Mouse (Mus musculus): ENCODE data around the gene Fam8a1.

Fam8a1 gene

DNA sequence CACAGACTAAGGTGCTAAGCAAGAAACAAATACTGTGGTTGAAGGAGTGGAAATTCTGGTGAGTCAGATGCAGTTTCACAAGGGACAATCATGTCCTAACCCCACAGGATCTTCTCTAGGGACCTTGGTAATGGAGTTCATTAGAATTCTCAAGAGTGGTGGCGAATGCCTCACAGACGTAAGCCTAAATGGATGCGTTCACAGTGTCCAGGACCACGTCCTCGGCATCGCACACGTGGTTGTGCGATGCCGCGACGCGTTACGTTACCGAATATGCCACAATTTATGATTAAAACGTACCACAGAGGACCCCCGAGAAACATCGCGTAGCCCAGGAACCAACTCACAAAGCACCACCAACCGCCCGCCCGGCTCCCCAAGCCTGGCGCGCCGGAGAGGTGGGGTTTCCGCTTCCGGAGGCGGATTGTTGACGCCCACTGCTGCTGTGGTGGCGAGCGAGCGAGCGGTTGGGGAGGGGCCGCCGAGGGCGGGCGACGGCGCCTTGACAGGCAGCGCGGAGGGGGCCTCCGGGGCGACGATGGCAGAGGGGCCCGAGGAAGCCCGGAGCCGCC, at the start of gene Fam8a1:
Gene Fam8a1 (plus strand): TSS at position 475 of the 572 bp plus-strand sequence.
- peak; percentile 49 for DNase-seq (ENCODE audit: extremely low spot score, low read depth, low spot score)

DNA sequence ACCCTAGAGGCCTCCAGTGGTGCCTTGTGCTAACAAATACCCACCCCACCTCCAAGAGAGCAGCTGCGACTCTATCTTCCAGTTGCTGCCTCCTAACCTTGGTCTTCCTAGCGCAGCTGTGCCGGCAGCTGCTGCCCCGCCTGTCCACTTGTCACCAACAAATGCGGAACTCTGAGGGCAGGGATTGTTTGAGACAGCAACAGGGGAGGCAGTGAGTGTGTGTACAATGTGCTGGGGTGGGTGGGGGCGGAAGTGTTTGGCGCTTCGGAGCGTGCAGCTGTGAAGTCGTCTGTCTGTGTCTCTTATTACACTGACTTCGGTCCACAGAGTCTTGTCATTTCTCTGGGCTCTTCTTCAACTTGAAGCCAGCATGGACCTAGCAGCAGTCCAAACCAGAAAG, 49.7 kb upstream of the Fam8a1 start:
- DNase-seq (ENCODE audit: extremely low spot score, low read depth, low spot score) = no peak

DNA sequence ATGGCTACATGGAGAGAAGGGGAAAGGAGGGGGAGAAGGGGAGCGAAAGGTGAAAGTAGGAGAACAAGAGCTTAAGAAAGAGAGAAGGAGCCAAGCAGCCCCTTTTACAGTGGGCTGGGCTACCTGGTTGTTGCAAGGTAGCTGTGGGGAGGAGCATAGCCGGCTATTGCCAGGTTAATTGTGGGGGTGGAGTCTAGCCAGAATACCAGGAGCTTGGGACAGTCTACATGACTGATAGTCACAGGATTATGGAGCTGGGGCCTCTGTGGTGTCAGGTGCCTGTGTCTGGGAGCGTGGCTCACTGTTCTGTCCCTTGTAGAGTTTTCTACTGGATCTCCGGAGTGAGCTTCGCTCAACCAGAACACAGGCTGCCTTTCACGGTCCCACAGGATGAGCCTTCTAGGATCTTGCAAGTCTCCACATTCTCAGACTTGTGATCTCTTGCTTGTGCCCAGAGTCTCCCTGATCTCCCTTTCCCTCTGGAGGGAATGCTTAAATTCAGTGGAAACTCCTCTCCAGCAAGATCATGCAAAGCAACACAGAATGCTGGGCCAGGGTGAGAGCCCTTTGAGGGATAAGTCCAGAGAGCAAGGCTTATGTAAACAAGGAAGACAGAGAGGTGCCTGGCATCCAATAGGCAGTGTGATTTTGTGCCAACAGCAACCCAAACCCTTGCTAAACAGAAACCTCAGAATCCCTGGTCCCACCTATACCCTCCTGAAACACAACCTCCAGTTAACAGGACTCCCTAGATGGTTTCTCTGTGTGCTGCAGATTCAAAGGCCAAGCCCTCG, 48.2 kb upstream of the Fam8a1 start:
- DNase-seq (ENCODE audit: extremely low spot score, low read depth, low spot score) = no peak

DNA sequence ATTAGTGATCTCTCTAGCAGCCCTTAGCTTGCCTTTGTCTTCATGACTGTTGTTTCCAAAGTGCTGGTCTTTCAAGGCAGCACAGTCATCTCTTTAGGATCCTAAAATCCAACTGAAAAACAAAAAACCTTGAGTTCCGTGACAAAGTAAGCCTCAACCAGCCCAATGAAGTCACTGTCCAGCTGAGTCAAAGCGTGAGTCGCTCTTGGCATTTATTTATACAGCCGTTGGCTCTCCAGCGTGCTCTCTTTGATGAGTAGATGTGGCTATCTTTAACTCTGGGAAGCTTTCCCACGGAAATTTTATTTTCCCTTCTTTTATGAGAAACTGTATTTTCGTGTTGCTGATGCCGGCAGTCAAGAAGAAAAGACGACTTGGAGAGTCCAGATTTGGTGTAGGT, 42.7 kb upstream of the Fam8a1 start:
- DNase-seq (ENCODE audit: extremely low spot score, low read depth, low spot score) = no peak

DNA sequence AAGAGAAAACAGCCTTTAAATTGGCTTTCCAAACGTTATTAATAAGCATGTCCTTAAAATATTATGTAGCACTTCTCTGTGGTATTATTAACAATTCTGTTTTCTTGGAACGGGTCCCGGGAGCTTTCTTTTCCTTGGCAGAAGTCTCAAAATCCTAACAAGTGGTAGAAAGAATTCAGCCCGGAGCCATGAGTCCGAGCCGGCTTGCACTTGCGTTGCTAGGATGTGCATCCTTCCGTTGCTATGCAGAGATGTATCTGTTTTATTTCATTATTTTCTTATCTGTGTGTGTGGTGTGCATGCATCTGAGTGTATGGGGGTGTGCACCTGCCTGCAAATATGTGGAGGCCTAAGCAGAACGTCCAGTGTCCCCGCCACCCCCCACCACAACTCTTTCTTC, 41.5 kb upstream of the Fam8a1 start:
- no peak for DNase-seq (ENCODE audit: extremely low spot score, low read depth, low spot score)

DNA sequence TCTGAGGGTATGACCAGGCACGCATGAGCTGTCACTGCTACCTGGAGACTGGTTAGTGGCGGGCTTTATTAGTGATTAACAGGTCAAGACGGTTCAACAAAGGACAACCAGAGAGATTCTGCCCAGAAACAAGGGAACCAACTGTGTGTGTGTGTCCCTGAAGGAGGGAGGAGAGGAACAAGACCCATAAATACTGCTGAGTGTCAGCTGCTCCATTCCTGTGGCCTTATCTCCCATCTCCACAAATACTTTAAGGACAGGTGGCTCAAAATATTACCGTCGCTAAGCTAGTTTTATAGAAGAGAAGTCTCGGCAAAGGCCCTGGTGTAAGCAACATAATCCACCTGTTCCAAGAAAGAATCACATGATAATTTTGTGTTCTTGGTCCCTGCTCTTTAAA, 39.9 kb upstream of the Fam8a1 start:
- no peak for DNase-seq (ENCODE audit: extremely low spot score, low read depth, low spot score)

DNA sequence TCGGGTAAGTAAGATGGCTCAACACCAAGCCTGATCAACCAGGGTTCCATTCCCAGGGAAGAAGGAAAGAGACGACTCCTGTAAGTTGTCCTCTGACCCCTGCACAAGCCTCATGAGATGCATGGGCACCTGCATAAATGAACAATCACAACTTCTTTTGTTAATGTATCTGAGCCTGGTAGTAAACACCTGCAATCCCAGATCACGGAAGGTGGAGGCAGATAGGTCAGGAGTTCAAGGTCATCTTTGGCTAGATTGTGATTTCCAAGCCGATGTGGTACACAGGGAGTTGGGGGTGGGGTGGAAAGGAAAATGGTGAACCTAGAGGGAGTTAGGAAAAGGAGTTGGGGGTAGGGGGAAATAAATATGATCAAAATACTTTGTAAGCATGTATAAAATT, 36.5 kb upstream of the Fam8a1 start:
- DNase-seq (ENCODE audit: extremely low spot score, low read depth, low spot score) = no peak

DNA sequence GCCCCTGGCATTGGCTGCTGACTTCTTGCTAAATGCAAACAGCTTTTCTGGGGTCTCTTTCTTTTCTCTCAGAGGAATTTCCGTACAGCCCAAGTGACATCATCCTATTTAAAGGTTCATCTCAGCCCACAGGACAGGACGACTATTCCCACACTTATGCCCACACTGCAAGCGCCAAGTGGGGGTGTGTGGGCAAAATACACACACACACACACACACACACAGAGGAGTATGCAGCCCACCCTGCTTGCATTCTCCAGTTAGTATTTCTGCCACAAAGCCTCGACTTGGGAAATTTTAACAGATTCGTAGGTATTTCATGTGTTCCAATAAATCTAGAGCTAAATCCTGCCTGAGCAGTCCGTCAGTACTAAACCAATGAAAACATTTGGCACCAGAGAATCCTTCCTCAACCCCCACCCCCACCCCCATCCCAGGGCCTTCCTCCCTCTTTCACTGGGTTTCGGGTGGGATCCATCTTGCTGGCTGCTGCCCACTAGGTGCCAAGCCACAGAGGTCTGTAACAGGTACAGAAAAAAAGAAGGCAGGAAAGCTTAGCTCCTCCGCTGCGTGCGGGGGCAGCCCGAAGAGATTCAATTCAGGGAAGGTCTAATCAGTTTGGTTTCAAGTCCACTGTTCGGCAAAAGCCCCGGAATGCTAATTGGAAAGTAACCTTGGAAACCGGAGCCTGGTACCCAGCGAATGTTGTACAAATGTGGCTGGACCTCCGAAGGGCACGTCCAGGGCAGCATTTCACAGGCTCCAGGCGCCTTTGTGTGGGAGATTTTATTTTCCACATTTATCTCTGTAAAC, 35.8 kb upstream of the Fam8a1 start:
- no peak for DNase-seq (ENCODE audit: extremely low spot score, low read depth, low spot score)

DNA sequence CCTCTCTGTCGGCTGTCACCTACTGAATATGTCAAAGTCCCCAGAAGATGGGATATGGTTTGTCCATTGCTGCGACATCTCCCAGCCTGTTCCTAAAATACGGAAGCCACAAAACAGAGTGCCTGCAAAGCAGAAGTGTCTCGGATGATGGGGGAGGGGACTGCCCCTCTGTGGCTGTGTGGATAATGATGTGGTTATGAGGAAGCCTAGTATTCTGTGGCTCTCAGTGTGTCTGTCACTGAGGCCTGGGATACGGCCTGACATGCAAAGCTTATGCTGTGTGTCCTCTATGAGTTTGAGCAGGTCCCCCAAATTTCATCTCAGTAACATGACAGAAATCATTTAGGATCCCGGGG, 35.2 kb upstream of the Fam8a1 start:
- no peak for DNase-seq (ENCODE audit: extremely low spot score, low read depth, low spot score)

DNA sequence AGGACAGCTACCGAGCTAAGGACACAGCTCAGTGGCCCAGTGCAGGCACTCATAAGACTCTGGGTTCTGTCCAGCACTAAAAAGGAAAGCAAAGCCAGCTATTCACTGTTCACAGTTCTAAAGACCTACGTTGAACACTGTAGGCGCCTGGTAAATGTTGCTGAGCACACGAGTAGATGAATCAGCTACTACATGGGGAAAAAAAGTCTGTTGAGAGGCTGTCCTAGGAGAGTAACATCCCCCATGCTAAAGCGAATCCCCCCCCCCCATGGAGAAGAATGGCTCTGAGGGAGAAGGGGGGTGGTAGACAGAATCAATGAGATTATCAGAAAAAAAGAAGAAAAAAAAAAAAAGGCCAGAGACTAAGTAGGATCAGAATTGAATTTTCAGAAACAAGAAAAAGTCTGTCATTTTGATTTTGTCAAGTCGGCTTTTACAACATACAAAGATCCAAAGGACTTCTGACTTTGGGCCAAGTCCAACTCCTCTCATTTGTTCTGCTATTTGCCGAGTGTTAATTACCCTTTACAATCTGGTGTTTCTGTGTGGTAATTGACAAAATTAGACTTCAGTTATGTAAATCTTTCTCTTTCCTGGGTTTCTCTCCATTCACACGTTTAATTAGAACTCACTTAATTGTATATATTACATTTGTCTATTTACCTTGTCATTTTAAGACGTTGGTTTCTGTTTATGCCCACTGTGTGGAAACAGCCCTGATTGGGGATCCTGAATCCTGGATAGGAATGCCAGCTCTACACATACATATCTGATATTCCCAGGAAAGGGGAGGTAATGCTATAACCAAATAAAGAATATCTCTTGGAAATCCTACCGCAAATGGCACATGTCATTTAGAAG, 28.5 kb upstream of the Fam8a1 start:
- no peak for DNase-seq (ENCODE audit: extremely low spot score, low read depth, low spot score)

DNA sequence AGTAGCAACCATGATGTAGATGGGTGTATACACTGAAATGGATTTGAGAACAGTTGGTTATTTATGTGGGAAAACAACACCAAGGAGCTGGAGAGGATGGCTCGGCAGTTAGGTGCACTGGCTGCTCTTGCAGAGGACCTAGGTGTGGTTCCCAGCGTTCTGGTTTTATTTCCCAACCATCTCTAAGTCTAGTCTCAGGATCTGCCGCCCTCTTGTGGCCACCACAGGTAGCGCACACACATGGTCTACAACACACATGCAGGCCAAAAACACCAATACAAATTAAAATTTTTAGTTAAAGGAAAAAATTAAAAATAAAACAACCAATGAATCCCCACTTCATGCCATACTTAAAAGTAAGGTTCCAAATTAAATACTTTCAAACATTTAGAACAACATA, 27.0 kb upstream of the Fam8a1 start:
- no peak for DNase-seq (ENCODE audit: extremely low spot score, low read depth, low spot score)

DNA sequence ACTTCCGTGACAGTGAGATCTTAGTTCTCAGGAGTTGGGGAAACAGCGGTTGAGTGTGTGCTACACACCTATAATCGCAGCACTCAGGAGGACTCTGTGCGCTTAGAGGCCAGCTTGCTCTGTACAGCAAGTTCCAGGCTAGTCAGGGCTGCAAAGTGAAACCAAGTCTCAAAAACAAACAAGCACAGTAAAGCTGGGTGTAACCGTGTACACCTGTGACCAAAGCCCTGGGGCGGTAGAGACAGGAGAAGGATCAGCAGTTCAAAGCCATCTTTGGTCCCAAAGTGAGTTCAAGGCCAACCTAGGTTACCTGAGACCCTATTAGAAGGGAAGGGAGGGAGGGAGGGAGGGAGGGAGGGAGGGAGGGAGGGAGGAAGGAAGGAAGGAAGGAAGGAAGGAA, 25.1 kb upstream of the Fam8a1 start:
- no peak for DNase-seq (ENCODE audit: extremely low spot score, low read depth, low spot score)

DNA sequence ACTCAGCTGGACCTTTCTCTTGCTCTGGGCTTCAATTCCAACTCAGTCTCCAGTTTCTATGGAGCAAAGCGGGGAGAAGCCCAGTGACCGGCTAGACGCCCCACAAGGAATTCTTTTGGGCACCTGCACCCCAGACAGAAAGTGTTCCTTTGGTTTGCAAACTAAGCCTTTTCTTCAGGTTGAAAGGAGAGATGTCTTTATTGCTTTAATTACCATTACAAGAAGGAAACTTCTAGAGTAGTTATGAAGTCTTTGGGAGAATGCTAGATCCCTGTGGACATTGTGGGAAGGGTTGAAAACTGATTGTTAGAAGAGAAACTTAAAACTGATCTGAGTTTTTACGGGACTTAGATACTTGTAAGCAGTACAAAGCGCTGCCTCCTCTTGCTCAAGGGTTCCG, 23.8 kb upstream of the Fam8a1 start:
- DNase-seq (ENCODE audit: extremely low spot score, low read depth, low spot score) = no peak

DNA sequence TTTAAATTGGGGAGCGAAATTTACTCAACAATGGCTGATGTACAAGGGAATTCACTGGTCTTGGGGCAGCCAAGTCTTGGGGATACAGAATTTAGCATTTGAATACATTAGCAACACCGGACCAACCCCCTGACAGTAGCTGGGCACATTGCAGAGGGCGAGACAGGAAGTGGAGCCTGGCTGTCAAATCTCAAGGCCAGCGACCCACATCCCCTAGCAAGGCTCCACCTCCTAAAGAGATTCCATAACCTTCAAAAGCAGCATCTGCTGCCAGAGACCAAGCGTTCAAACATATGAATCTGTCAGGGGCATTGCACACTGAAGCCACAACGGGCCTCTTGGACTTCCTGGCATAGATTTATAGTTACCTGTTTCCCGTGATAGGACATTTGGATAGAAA, 17.5 kb upstream of the Fam8a1 start:
- no peak for DNase-seq (ENCODE audit: extremely low spot score, low read depth, low spot score)

DNA sequence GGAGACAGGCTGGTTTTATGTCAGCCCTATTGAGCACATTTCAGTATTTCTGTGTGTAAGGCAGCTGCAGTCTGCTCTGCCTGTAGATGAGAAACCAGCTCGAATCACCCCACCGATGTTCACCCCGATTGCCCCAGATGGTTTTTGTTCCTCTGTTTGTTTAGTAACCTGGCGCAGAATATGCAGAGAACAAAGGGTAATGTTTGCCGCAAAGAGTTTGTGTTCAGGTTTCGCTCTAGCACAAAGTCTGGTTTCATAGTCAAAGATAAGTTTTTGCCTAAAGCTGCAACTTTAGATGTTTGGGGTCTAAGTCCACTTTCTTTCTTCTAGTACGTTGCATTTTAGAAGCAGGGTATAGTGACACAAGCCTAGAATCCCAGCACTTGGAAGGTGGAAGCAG, 16.7 kb upstream of the Fam8a1 start:
- DNase-seq (ENCODE audit: extremely low spot score, low read depth, low spot score) = no peak

DNA sequence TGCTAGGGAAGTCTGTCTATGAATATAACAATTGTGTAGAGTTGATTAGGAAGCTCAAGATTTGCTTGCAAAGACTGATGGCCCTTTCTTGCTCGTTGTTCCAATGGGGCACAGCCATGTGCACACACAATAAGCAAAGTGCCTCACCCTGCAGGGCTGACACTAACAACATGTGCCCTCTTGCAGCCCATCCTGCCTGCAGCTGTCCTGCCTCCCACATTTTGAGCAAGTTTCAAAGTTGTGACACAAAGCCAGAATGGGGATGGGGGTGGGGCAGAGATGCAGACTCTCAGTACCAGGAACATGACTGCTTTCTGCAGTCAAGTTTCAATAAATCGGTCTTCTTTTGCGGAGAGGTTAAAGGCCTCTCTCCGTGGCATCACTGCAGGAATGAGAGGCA, 15.7 kb upstream of the Fam8a1 start:
- DNase-seq (ENCODE audit: extremely low spot score, low read depth, low spot score) = no peak

DNA sequence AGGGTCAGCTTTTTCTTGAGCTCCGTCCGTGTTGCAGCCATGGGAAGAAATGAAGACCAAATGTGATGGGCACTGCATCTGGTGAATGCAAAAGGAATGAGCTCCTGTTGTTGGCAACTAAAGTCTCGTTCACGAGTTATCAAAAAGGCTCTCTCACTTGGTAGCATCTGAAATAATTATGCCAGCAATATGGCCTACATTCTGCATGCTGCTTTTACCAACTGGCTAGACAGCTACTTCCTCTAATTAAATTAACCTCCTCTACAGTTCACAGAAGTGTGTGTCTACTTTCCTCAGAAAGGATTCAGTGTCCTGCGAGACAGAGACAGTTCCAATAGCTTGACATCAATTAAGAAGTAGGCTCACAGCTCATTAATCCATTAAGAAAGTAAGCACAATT, 14.8 kb upstream of the Fam8a1 start:
- DNase-seq (ENCODE audit: extremely low spot score, low read depth, low spot score) = no peak

DNA sequence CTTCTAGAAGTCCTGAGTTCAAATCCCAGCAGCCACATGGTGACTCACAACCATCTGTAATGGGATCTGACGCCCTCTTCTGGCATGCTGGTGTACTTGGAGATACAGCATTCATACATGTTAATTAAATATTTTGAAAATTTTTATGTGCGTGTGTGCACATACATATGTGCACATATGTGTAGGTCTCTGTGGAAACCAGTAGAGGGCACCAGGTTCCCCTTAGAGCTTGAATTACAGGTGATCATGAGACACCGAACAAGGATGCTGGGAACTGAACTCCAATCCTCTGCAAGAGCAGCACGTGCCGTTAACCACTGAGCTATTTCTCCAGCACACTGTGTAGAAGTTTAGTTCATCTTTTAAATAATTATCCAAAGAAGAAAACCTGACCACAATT, 10.1 kb upstream of the Fam8a1 start:
- no peak for DNase-seq (ENCODE audit: extremely low spot score, low read depth, low spot score)

DNA sequence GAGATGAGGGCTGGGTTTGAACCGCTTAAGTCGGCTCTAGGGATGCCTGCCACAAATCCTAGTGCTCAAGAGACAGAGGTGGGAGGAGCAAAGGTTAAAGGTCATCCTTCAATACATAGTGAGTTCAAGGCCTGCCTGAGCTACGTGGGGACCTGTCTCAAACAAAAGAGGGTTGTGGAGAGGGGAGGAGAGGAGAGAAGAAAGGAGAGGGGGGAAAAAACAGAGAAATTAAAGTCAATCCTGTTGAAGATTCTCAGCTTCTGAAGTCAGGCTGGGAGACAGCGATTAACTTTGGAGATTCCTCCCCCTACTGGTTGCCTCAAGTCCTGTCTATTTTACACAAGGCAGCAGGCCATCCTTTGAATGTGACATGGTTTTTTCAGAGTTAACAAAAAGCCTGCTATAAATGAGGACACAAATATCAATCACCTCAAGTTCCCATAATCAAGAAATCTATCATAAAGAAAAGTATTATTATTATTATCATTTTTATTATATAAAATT, 5.8 kb upstream of the Fam8a1 start:
- DNase-seq (ENCODE audit: extremely low spot score, low read depth, low spot score) = no peak

DNA sequence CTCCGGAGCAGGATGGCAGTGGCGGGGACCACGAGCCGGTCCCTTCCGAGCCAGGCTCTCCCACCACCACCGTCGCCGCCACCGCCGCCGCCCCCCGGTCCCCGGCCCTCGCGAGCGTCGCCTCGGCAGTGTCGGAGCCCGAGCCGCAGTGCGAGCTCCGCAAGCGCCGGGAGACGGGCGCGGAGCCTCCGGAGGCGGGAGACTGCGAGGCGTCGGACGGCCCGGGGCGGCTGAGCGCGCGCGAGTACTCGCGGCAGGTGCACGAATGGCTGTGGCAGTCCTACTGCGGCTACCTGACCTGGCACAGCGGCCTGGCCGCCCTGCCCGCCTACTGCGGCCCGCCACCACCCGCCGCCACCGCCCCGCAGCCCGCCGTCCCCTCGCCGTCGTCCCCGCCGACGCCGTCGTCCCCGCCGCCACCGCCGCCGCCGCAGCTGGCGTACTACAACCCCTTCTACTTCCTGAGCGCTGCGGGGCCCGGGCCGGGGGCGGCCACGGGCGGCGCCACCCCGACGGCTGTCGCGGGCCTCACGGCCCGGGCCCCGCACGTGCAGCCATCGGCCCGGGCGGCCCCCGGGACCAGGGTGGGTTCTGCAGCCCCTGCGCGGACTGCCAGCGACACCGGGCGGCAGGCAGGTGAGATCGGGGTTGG, 424 bp downstream of the Fam8a1 start:
- DNase-seq (ENCODE audit: extremely low spot score, low read depth, low spot score) = no peak

DNA sequence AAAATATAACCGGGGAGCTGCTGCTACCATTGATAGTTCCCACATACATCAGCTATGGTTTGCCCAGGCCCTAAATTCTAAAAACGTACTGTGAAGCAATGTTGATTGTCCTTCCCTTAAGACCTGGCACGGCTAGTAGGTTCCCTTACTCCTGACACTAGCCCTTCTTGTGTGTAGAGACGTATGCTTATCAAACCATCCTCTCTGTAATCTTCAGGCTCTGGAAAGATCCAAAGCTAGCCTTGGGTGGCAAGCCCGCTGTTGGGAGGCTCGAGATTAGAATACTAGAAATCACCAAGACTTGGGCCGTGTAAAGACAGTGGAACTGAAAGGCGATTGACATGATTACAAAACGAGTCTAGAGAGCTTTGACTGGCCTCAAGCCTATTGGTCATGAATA, 1.2 kb downstream of the Fam8a1 start:
- no peak for DNase-seq (ENCODE audit: extremely low spot score, low read depth, low spot score)
